Mouse (Mus musculus) G1E (cell line): ENCODE results near the gene Pygm. TPM values are rescaled to one million over a fixed set of nuclear protein-coding genes. Genes with fewer than 3 reads are reported as not detected.

ENCODE experiments used
- ATAC-seq: 2 replicates; pipeline ENCODE4 v1.8.0; 2016; ENCODE audit warnings: mild to moderate bottlenecking; ENCODE audit not compliant: insufficient number of reproducible peaks, poor library complexity, low FRiP score, severe bottlenecking; ENCODE audit errors: extremely low read depth
- DNase-seq: peaks from one replicate; pipeline ENCODE4 v3.0.0; 2012; ENCODE audit warnings: low spot score
- H3K27me3 ChIP-seq: 2 replicates; pipeline ENCODE4 v1.6.1; 2012; ENCODE audit warnings: mild to moderate bottlenecking, low read length, inconsistent platforms; ENCODE audit not compliant: insufficient read depth
- H3K36me3 ChIP-seq: replicated peaks from 2 replicates; pipeline ENCODE3; 2012; ENCODE audit warnings: mild to moderate bottlenecking, inconsistent platforms
- H3K4me1 ChIP-seq: 2 replicates; pipeline ENCODE4 v1.6.1; 2012; ENCODE audit warnings: low read depth, low read length, inconsistent platforms, mixed read lengths; ENCODE audit not compliant: insufficient read depth
- H3K4me3 ChIP-seq: 2 replicates; pipeline ENCODE4 v1.5.1; 2012; ENCODE audit warnings: low read depth, mild to moderate bottlenecking, inconsistent platforms, low read length, moderate library complexity, mixed read lengths
- H3K9me3 ChIP-seq: replicated peaks from 2 replicates; pipeline ENCODE4 v1.6.1; 2012; ENCODE audit warnings: inconsistent platforms
- CTCF ChIP-seq: IDR thresholded peaks from 2 replicates; pipeline ENCODE4 v1.5.1; 2012; ENCODE audit warnings: low read depth, low read length, inconsistent platforms, mixed read lengths
- GATA1 ChIP-seq: IDR thresholded peaks from 2 replicates; pipeline ENCODE4 v1.6.1; 2012; ENCODE audit warnings: borderline replicate concordance, low read length, inconsistent platforms, mixed read lengths
- GATA2 ChIP-seq: IDR thresholded peaks from 2 replicates; pipeline ENCODE4 v1.6.1; 2012; ENCODE audit warnings: low read depth, low read length, inconsistent platforms, borderline replicate concordance
- POLR2AphosphoS5 ChIP-seq: IDR thresholded peaks from 2 replicates; pipeline ENCODE4 v1.6.1; 2012; ENCODE audit warnings: low read depth, low read length, inconsistent platforms; ENCODE audit not compliant: insufficient replicate concordance
- TAL1 ChIP-seq: conservative IDR thresholded peaks from 2 replicates; pipeline ENCODE4 v1.6.1; 2012; ENCODE audit warnings: low read depth, low read length, inconsistent platforms, mixed read lengths
- polyA plus RNA-seq: library from polyadenylated mRNA; stranded (reverse); fragments of >175 nt; gene quantifications from 2 replicates; pipeline ENCODE4 v1.2.3, GENCODE M21; 2012
- total RNA-seq, 2 experiments: library from RNA; stranded (forward) in 1 of 2; stranded (reverse) in 1 of 2; fragments of 200-1000 nt in 1 of 2; fragments of >200 nt in 1 of 2; fragmentation: Nextera tagmentation in 1 of 2; gene quantifications; 2 replicates each; pipeline ENCODE4 v1.2.3; 2014 to 2017

Pygm gene
- total and polyA plus RNA-seq, 3 experiments = 0.14 to 7.1 (median 0.87) TPM

DNA sequence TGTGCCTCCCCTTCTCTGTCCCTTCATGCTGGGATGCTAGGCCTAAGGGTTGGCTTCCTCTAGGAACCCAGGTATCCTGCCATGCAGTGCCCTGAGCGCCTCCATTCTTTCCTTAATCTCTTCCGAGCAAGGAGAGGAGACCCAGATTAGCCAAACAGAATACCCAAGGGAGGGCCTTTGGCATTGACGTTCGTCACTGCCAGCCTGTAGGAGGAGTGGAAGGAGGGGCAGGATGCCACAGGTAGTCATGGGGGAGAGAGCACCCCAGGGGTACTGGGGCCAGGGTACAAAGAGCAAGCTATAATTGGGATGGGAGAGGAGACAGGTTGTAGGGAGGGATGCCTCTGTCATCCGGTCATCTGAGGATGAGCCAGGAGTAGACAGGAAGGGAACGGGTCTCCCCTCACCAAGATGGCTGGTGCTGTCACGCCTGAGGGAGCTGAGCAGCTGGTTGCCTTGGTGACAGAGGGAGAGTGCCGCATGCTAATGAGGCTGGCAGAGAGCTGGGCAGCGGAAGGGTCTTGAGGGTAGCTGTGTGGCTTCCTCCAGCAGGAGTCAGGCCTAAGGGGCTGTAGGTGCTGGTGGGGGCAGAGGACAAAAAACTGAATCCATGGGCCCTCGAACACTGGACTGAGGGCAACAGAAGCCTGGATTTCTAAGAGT, 61.7 kb downstream of the Pygm start:
- Histone ChIP-seq H3K36me3 (no peaks in the 10 kb centered on the region), H3K9me3 (no peaks in the 10 kb centered on the region), H3K27me3 (peaks cover 50% of the 10 kb centered on the region), H3K4me1 (peaks cover 15% of the 10 kb centered on the region), H3K4me3 (no peak overlapping the region)
- DNase-seq (no peak), ATAC-seq (no peak)
- no peak for TF ChIP-seq TAL1
- TF ChIP-seq GATA2 = no peak

- Histone ChIP-seq H3K4me3 (no peak overlapping the region), H3K4me1 (peaks cover 15% of the 10 kb centered on the region), H3K36me3 (no peaks in the 10 kb centered on the region), H3K9me3 (no peaks in the 10 kb centered on the region), H3K27me3 (peaks cover 57% of the 10 kb centered on the region)
- no peak for DNase-seq
- TF ChIP-seq POLR2AphosphoS5 = no peak
- TF ChIP-seq GATA1 = no peak
- no peak for TF ChIP-seq TAL1
- TF ChIP-seq GATA2 = no peak
- no peak for TF ChIP-seq CTCF
- no peak for ATAC-seq
Observed at GRCm38 (mm10) chr19:6446736-6447437, 62.7 kb downstream of the Pygm start.

Other genes with a start within 250 kb of the Pygm start
- gene Batf2, start 243.4 kb upstream of the Pygm start, total RNA-seq (2014; fragmentation: Nextera tagmentation) = not detected in 2 replicates
- gene Batf2, start 243.4 kb upstream of the Pygm start, total RNA-seq (2017) = 0.33 TPM in 1 of 2 replicates, not detected in the other
- gene Batf2, start 243.4 kb upstream of the Pygm start, polyA plus RNA-seq = not detected in 2 replicates
- gene Arl2, start 242.9 kb upstream of the Pygm start, total RNA-seq (2014; fragmentation: Nextera tagmentation) = 49.8 and 60.0 TPM in 2 replicates
- gene Arl2, start 242.9 kb upstream of the Pygm start, total RNA-seq (2017) = 28.5 and 29.2 TPM in 2 replicates
- gene Arl2, start 242.9 kb upstream of the Pygm start, polyA plus RNA-seq = 76.9 and 83.5 TPM in 2 replicates
- not detected in 2 replicates for gene Majin, start 200.0 kb upstream of the Pygm start, total RNA-seq (2014; fragmentation: Nextera tagmentation)
- gene Majin, start 200.0 kb upstream of the Pygm start, total RNA-seq (2017) = 0.11 TPM in 1 of 2 replicates, not detected in the other
- not detected in 2 replicates for gene Majin, start 200.0 kb upstream of the Pygm start, polyA plus RNA-seq
- not detected in 2 replicates for gene Gpha2, start 158.0 kb upstream of the Pygm start, total RNA-seq (2014; fragmentation: Nextera tagmentation)
- not detected in 2 replicates for gene Gpha2, start 158.0 kb upstream of the Pygm start, total RNA-seq (2017)
- not detected in 2 replicates for gene Gpha2, start 158.0 kb upstream of the Pygm start, polyA plus RNA-seq
- 3.4 and 9.0 TPM in 2 replicates for gene Ppp2r5b, start 148.5 kb upstream of the Pygm start, total RNA-seq (2014; fragmentation: Nextera tagmentation)
- gene Ppp2r5b, start 148.5 kb upstream of the Pygm start, total RNA-seq (2017) = 5.6 and 6.0 TPM in 2 replicates
- 7.1 and 8.9 TPM in 2 replicates for gene Ppp2r5b, start 148.5 kb upstream of the Pygm start, polyA plus RNA-seq
- gene Atg2a, start 142.7 kb upstream of the Pygm start, total RNA-seq (2014; fragmentation: Nextera tagmentation) = 18.4 and 31.8 TPM in 2 replicates
- gene Atg2a, start 142.7 kb upstream of the Pygm start, total RNA-seq (2017) = 7.0 and 9.4 TPM in 2 replicates
- gene Atg2a, start 142.7 kb upstream of the Pygm start, polyA plus RNA-seq = 44.4 and 45.0 TPM in 2 replicates
- 18.0 and 18.7 TPM in 2 replicates for gene Ehd1, start 107.7 kb upstream of the Pygm start, total RNA-seq (2014; fragmentation: Nextera tagmentation)
- gene Ehd1, start 107.7 kb upstream of the Pygm start, total RNA-seq (2017) = 22.0 and 23.3 TPM in 2 replicates
- 132 and 135 TPM in 2 replicates for gene Ehd1, start 107.7 kb upstream of the Pygm start, polyA plus RNA-seq
- 5.0 and 7.6 TPM in 2 replicates for gene Cdc42bpg, start 77.9 kb upstream of the Pygm start, total RNA-seq (2014; fragmentation: Nextera tagmentation)
- 2.0 and 2.4 TPM in 2 replicates for gene Cdc42bpg, start 77.9 kb upstream of the Pygm start, total RNA-seq (2017)
- 14.1 and 15.4 TPM in 2 replicates for gene Cdc42bpg, start 77.9 kb upstream of the Pygm start, polyA plus RNA-seq
- gene Men1, start 49.4 kb upstream of the Pygm start, total RNA-seq (2014; fragmentation: Nextera tagmentation) = 51.0 and 53.9 TPM in 2 replicates
- gene Men1, start 49.4 kb upstream of the Pygm start, total RNA-seq (2017) = 28.8 and 30.9 TPM in 2 replicates
- 146 and 213 TPM in 2 replicates for gene Men1, start 49.4 kb upstream of the Pygm start, polyA plus RNA-seq
- 13.3 and 13.4 TPM in 2 replicates for gene Map4k2, start 43.3 kb upstream of the Pygm start, total RNA-seq (2014; fragmentation: Nextera tagmentation)
- 13.2 and 19.4 TPM in 2 replicates for gene Map4k2, start 43.3 kb upstream of the Pygm start, total RNA-seq (2017)
- gene Map4k2, start 43.3 kb upstream of the Pygm start, polyA plus RNA-seq = 19.3 and 26.6 TPM in 2 replicates
- gene Sf1, start 20.7 kb upstream of the Pygm start, total RNA-seq (2014; fragmentation: Nextera tagmentation) = 511 and 574 TPM in 2 replicates
- gene Sf1, start 20.7 kb upstream of the Pygm start, total RNA-seq (2017) = 96.0 and 104 TPM in 2 replicates
- 1,720 and 2,369 TPM in 2 replicates for gene Sf1, start 20.7 kb upstream of the Pygm start, polyA plus RNA-seq
- not detected in 2 replicates for gene Rasgrp2, start 14.9 kb downstream of the Pygm start, total RNA-seq (2014; fragmentation: Nextera tagmentation)
- gene Rasgrp2, start 14.9 kb downstream of the Pygm start, total RNA-seq (2017) = 1.5 and 3.7 TPM in 2 replicates
- gene Rasgrp2, start 14.9 kb downstream of the Pygm start, polyA plus RNA-seq = 2.3 and 3.5 TPM in 2 replicates
- not detected in 2 replicates for gene Nrxn2, start 34.3 kb downstream of the Pygm start, total RNA-seq (2014; fragmentation: Nextera tagmentation)
- 0.16 and 0.23 TPM in 2 replicates for gene Nrxn2, start 34.3 kb downstream of the Pygm start, total RNA-seq (2017)
- 0.03 and 0.23 TPM in 2 replicates for gene Nrxn2, start 34.3 kb downstream of the Pygm start, polyA plus RNA-seq
- gene Slc22a12, start 158.6 kb downstream of the Pygm start, total RNA-seq (2014; fragmentation: Nextera tagmentation) = not detected in 2 replicates
- not detected in 2 replicates for gene Slc22a12, start 158.6 kb downstream of the Pygm start, total RNA-seq (2017)
- not detected in 2 replicates for gene Slc22a12, start 158.6 kb downstream of the Pygm start, polyA plus RNA-seq